Mouse (Mus musculus): ENCODE measurements around the gene Zbtb8a. TPM values are rescaled to one million over a fixed set of nuclear protein-coding genes. Genes with fewer than 3 reads are reported as not detected.
A peak's percentile ranks its signal among the peaks of the same experiment; 100 is the strongest.
"Not testable (repeated sequence)": the region's sequence is repeated elsewhere in the genome, so short reads cannot be mapped to it uniquely, and the experiment has no call there.

Zbtb8a gene
- polyA plus RNA-seq, 1 experiment from 2014 or later, result 3.1 TPM

GRCm38 (mm10) chr4:129375821-129376220 lies 2.1 kb downstream of the Zbtb8a start:
- 59% methylated on average over 5 of the region's 5 CpGs for WGBS (ENCODE audit: insufficient replicate concordance)
- Histone ChIP-seq H3K27ac (no peak overlapping the region), H3K4me3 (no peak overlapping the region), H3K9me3 (replicated peaks) (no peaks in the 10 kb centered on the region), H3K4me1 (peaks cover 58% of the 10 kb centered on the region), H3K36me3 (no peaks in the 10 kb centered on the region), H3K9ac (no peak overlapping the region), H3K4me2 (peak overlapping the region; percentile 95; the same call in 1 of the 2 replicates), H3K27me3 (replicated peaks) (peaks cover 61% of the 10 kb centered on the region)
- ATAC-seq, result no peak

- H3K4me2 ChIP-seq, result no peak overlapping the region
- H3K4me1 ChIP-seq, result peaks cover 58% of the 10 kb centered on the region
- WGBS (ENCODE audit: insufficient replicate concordance), result 42% methylated on average over 6 of the region's 6 CpGs
- ATAC-seq, result no peak
- H3K4me3 ChIP-seq, result no peak overlapping the region
- H3K27ac ChIP-seq, result no peak overlapping the region
- H3K9me3 ChIP-seq (replicated peaks), result no peaks in the 10 kb centered on the region
- H3K9ac ChIP-seq, result no peak overlapping the region
- no peaks in the 10 kb centered on the region for H3K36me3 ChIP-seq
- H3K27me3 ChIP-seq (replicated peaks), result peaks cover 54% of the 10 kb centered on the region
Measured at GRCm38 (mm10) chr4:129375000-129375399, 2.9 kb downstream of the Zbtb8a start.

GRCm38 (mm10) chr4:129374219-129374755 lies 3.6 kb downstream of the Zbtb8a start:
- 43% methylated on average over 11 of the region's 11 CpGs for WGBS (ENCODE audit: insufficient replicate concordance)
- Histone ChIP-seq H3K36me3 (no peaks in the 10 kb centered on the region), H3K4me2 (no peak overlapping the region), H3K4me1 (peaks cover 58% of the 10 kb centered on the region), H3K27ac (no peak overlapping the region), H3K4me3 (no peak overlapping the region), H3K9ac (no peak overlapping the region), H3K27me3 (replicated peaks) (peaks cover 48% of the 10 kb centered on the region), H3K9me3 (replicated peaks) (no peaks in the 10 kb centered on the region)
- ATAC-seq, result no peak

GRCm38 (mm10) chr4:129373202-129373976 lies 4.5 kb downstream of the Zbtb8a start:
- H3K36me3 ChIP-seq, result no peaks in the 10 kb centered on the region
- no peak overlapping the region for H3K9ac ChIP-seq
- H3K27me3 ChIP-seq (replicated peaks), result peaks cover 39% of the 10 kb centered on the region
- no peaks in the 10 kb centered on the region for H3K9me3 ChIP-seq (replicated peaks)
- no peak overlapping the region for H3K4me3 ChIP-seq
- 45% methylated on average over 8 of the region's 8 CpGs for WGBS (ENCODE audit: insufficient replicate concordance)
- ATAC-seq, result no peak
- no peak overlapping the region for H3K4me2 ChIP-seq
- no peak overlapping the region for H3K27ac ChIP-seq
- H3K4me1 ChIP-seq, result peaks cover 58% of the 10 kb centered on the region

- 80% methylated on average over 3 of the region's 3 CpGs for WGBS (ENCODE audit: insufficient replicate concordance)
- no peak overlapping the region for H3K4me2 ChIP-seq
Measured at GRCm38 (mm10) chr4:129371391-129371790, 6.5 kb downstream of the Zbtb8a start.

GRCm38 (mm10) chr4:129365224-129365623 lies 12.7 kb downstream of the Zbtb8a start:
- no peak for ATAC-seq
- Histone ChIP-seq H3K4me1 (peaks cover 11% of the 10 kb centered on the region), H3K9ac (no peak overlapping the region), H3K4me2 (peak overlapping the region; percentile 28; the same call in 1 of the 2 replicates), H3K36me3 (no peaks in the 10 kb centered on the region), H3K9me3 (replicated peaks) (no peaks in the 10 kb centered on the region), H3K27me3 (replicated peaks) (peaks cover 2% of the 10 kb centered on the region; the same call in 1 of the 2 replicates), H3K27ac (no peak overlapping the region), H3K4me3 (no peak overlapping the region)
- 62% methylated on average over 5 of the region's 5 CpGs for WGBS (ENCODE audit: insufficient replicate concordance)

More at GRCm38 (mm10) chr4:129371391-129371790, 6.5 kb downstream of the Zbtb8a start:
- no peak overlapping the region for H3K27ac ChIP-seq
- H3K27me3 ChIP-seq (replicated peaks), result peaks cover 19% of the 10 kb centered on the region
- no peak overlapping the region for H3K9ac ChIP-seq
- H3K4me1 ChIP-seq, result peaks cover 40% of the 10 kb centered on the region
- H3K9me3 ChIP-seq (replicated peaks), result no peaks in the 10 kb centered on the region
- no peak overlapping the region for H3K4me3 ChIP-seq
- ATAC-seq, result no peak
- no peaks in the 10 kb centered on the region for H3K36me3 ChIP-seq

- Histone ChIP-seq H3K4me3 (no peak overlapping the region), H3K4me1 (peaks cover 11% of the 10 kb centered on the region), H3K27ac (no peak overlapping the region), H3K36me3 (no peaks in the 10 kb centered on the region), H3K9me3 (replicated peaks) (no peaks in the 10 kb centered on the region), H3K4me2 (no peak overlapping the region), H3K9ac (no peak overlapping the region), H3K27me3 (replicated peaks) (peaks cover 5% of the 10 kb centered on the region; the same call in 1 of the 2 replicates)
- 72% methylated on average over 3 of the region's 3 CpGs for WGBS (ENCODE audit: insufficient replicate concordance)
- no peak for ATAC-seq
Measured at GRCm38 (mm10) chr4:129364379-129364778, 13.5 kb downstream of the Zbtb8a start.

- Histone ChIP-seq H3K4me3 (no peak overlapping the region), H3K9me3 (replicated peaks) (no peaks in the 10 kb centered on the region), H3K9ac (no peak overlapping the region), H3K27me3 (replicated peaks) (peaks cover 5% of the 10 kb centered on the region; the same call in 1 of the 2 replicates), H3K36me3 (no peaks in the 10 kb centered on the region), H3K4me2 (no peak overlapping the region), H3K27ac (no peak overlapping the region), H3K4me1 (peaks cover 11% of the 10 kb centered on the region)
- 81% methylated on average over 9 of the region's 9 CpGs for WGBS (ENCODE audit: insufficient replicate concordance)
- no peak for ATAC-seq
Measured at GRCm38 (mm10) chr4:129363463-129363862, 14.5 kb downstream of the Zbtb8a start.

- no peak for ATAC-seq
- WGBS (ENCODE audit: insufficient replicate concordance), result 79% methylated on average over 5 of the region's 5 CpGs
- Histone ChIP-seq H3K27me3 (replicated peaks) (peaks cover 5% of the 10 kb centered on the region; the same call in 1 of the 2 replicates), H3K4me3 (no peak overlapping the region), H3K27ac (no peak overlapping the region), H3K36me3 (no peaks in the 10 kb centered on the region), H3K4me1 (peaks cover 11% of the 10 kb centered on the region), H3K4me2 (no peak overlapping the region), H3K9me3 (replicated peaks) (no peaks in the 10 kb centered on the region), H3K9ac (no peak overlapping the region)
Measured at GRCm38 (mm10) chr4:129362771-129363170, 15.1 kb downstream of the Zbtb8a start.

GRCm38 (mm10) chr4:129362238-129362637 lies 15.7 kb downstream of the Zbtb8a start:
- H3K27me3 ChIP-seq (replicated peaks); H3K9ac ChIP-seq; H3K4me2 ChIP-seq; ATAC-seq; H3K36me3 ChIP-seq; H3K9me3 ChIP-seq (replicated peaks); H3K27ac ChIP-seq; H3K4me3 ChIP-seq: not testable (repeated sequence)
- peaks cover 11% of the 10 kb centered on the region for H3K4me1 ChIP-seq
- WGBS (ENCODE audit: insufficient replicate concordance), result 54% methylated on average over 3 of the region's 3 CpGs

- 82% methylated on average over 15 of the region's 15 CpGs for WGBS (ENCODE audit: insufficient replicate concordance)
- no peak overlapping the region for H3K27ac ChIP-seq
- no peaks in the 10 kb centered on the region for H3K9me3 ChIP-seq (replicated peaks)
- peaks cover 5% of the 10 kb centered on the region; the same call in 1 of the 2 replicates for H3K27me3 ChIP-seq (replicated peaks)
- ATAC-seq, result no peak
- H3K4me3 ChIP-seq, result no peak overlapping the region
- no peak overlapping the region for H3K9ac ChIP-seq
- no peak overlapping the region for H3K4me2 ChIP-seq
- peaks cover 6% of the 10 kb centered on the region for H3K4me1 ChIP-seq
- H3K36me3 ChIP-seq, result peaks cover 11% of the 10 kb centered on the region
Measured at GRCm38 (mm10) chr4:129357613-129358163, 20.2 kb downstream of the Zbtb8a start.

- Histone ChIP-seq H3K27me3 (replicated peaks) (no peaks in the 10 kb centered on the region), H3K36me3 (peaks cover 11% of the 10 kb centered on the region), H3K4me2 (no peak overlapping the region), H3K27ac (no peak overlapping the region), H3K4me3 (no peak overlapping the region), H3K9me3 (replicated peaks) (no peaks in the 10 kb centered on the region), H3K4me1 (peaks cover 7% of the 10 kb centered on the region; the same call in 1 of the 2 replicates), H3K9ac (no peak overlapping the region)
- no peak for ATAC-seq
- WGBS (ENCODE audit: insufficient replicate concordance), result 61% methylated on average over 15 of the region's 15 CpGs
Measured at GRCm38 (mm10) chr4:129354236-129354635, 23.7 kb downstream of the Zbtb8a start.
